Mouse (Mus musculus) kidney, embryonic 16.5 days (tissue): ENCODE measurements around the gene Rft1. TPM values are rescaled to one million over a fixed set of nuclear protein-coding genes. Genes with fewer than 3 reads are reported as not detected.

Experiments used
- ATAC-seq: fragments of 200-750 bp; cut with Nextera tagmentation; 2 replicates; pipeline ENCODE4 v1.8.0; 2017; ENCODE audit warnings: moderate TSS enrichment; ENCODE audit not compliant: low FRiP score, low TSS enrichment
- H3K27ac ChIP-seq: fragments of 300-500 bp; sonication (generic); 2 replicates; pipeline ENCODE4 v1.5.1; 2014; ENCODE audit warnings: low read length
- H3K27me3 ChIP-seq: fragments of 300-500 bp; sonication (generic); 2 replicates; pipeline ENCODE4 v1.6.1; 2014; ENCODE audit warnings: low read length, control low read depth, mixed read lengths; ENCODE audit not compliant: insufficient read depth
- H3K36me3 ChIP-seq: fragments of 300-500 bp; sonication (generic); 2 replicates; pipeline ENCODE4 v1.6.1; 2014; ENCODE audit warnings: low read length, control low read depth, mixed read lengths; ENCODE audit not compliant: insufficient read depth
- H3K4me1 ChIP-seq: fragments of 300-500 bp; sonication (generic); 2 replicates; pipeline ENCODE4 v1.6.1; 2014; ENCODE audit warnings: low read length, control low read depth, mixed read lengths; ENCODE audit not compliant: insufficient read depth
- H3K4me2 ChIP-seq: fragments of 300-500 bp; sonication (generic); replicated peaks from 2 replicates; pipeline ENCODE4 v1.6.1; 2014; ENCODE audit warnings: low read depth, low read length
- H3K4me3 ChIP-seq: fragments of 300-500 bp; sonication (generic); 2 replicates; pipeline ENCODE4 v1.5.1; 2014; ENCODE audit warnings: mild to moderate bottlenecking, low read length
- H3K9ac ChIP-seq: fragments of 300-500 bp; sonication (generic); replicated peaks from 2 replicates; pipeline ENCODE4 v1.6.1; 2014; ENCODE audit warnings: low read length
- H3K9me3 ChIP-seq: fragments of 300-500 bp; sonication (generic); 2 replicates; pipeline ENCODE4 v1.6.1; 2016; ENCODE audit warnings: low read length, control low read depth
- WGBS: fragments of 180-500 bp; shearing (Covaris S2); extraction: QIAGEN DNeasy Blood & Tissue Kit; methylation state at CpG from one replicate; pipeline ENCODE4 v1.1.7; 2014; 5-methylcytosine and 5-hydroxymethylcytosine counted together
- polyA plus RNA-seq: library from polyadenylated mRNA; unstranded; fragments of >200 nt; fragmentation: Nextera tagmentation; extraction: Ambion mirVana; gene quantifications from 2 replicates; pipeline ENCODE4 v1.2.1, GENCODE M21; 2015

The Rft1 gene
- polyA plus RNA-seq, 1 experiment from 2014 or later, result 19.6 TPM

DNA sequence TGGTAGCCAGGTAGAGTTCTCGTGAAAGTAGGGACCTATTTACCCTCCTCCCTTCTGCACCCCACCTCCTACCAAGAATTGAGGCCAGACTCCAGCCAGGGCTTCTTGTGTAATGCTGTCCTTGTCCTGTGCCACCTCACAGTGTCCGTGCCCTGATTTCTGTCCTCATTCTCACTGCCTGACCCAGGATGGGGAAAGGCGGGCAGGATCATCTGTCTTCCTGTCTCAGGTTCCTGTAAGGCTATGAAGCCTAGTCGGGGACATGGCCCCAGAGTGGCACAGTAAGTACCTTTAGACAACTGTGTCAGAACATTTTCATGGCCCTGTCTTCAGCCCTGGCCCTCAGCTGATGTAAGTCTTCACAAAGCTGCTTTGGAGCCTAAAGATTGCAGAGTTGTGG lies 15.5 kb upstream of the Rft1 start:
- ATAC-seq, result no peak
- 71% methylated on average over 4 of the region's 4 CpGs for WGBS

GRCm38 (mm10) chr14:30641748-30642147 lies 12.4 kb upstream of the Rft1 start:
- Histone ChIP-seq H3K4me1 (peaks cover 5% of the 10 kb centered on the region; the same call in 1 of the 2 replicates), H3K9me3 (no peaks in the 10 kb centered on the region), H3K9ac (no peak overlapping the region), H3K36me3 (no peaks in the 10 kb centered on the region), H3K4me2 (no peak overlapping the region), H3K27me3 (no peaks in the 10 kb centered on the region), H3K4me3 (no peak overlapping the region), H3K27ac (no peak overlapping the region)
- no peak for ATAC-seq
- WGBS, result 69% methylated on average over 2 of the region's 2 CpGs

More for the DNA sequence above, 15.5 kb upstream of the Rft1 start:
- H3K27ac ChIP-seq, result no peak overlapping the region
- no peak overlapping the region for H3K4me3 ChIP-seq
- no peaks in the 10 kb centered on the region for H3K36me3 ChIP-seq
- H3K4me2 ChIP-seq, result no peak overlapping the region
- no peaks in the 10 kb centered on the region for H3K27me3 ChIP-seq
- 0 out of 2 replicates have a peak, but pooled peaks cover 7% of the 10 kb centered on the region for H3K4me1 ChIP-seq
- H3K9ac ChIP-seq, result no peak overlapping the region
- no peaks in the 10 kb centered on the region for H3K9me3 ChIP-seq

DNA sequence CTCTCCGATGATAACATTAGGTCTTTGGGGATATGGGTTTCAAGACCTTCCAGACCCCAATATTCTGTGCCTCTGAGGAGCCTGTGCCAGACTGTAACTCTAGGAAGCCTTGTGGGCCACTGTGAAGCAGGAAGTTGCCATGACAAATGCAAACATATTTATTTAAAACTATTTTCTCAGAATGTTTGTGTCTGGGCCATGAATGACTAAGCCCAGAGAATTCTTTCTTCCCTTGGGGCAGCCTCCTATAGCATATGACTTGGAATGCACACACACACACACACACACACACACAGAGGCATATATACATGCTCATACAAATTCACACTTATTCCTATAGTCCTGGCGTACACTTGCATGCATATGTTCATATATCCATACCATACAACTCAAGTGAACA lies 10.1 kb upstream of the Rft1 start:
- no peak for ATAC-seq
- H3K27me3 ChIP-seq, result no peaks in the 10 kb centered on the region
- no peak overlapping the region for H3K4me3 ChIP-seq
- H3K4me2 ChIP-seq, result no peak overlapping the region
- no peak overlapping the region for H3K9ac ChIP-seq
- H3K27ac ChIP-seq, result no peak overlapping the region
- WGBS, result 92% methylated on average over 2 of the region's 2 CpGs
- H3K36me3 ChIP-seq, result no peaks in the 10 kb centered on the region
- H3K9me3 ChIP-seq, result no peaks in the 10 kb centered on the region
- H3K4me1 ChIP-seq, result peaks cover 7% of the 10 kb centered on the region; the same call in 1 of the 2 replicates

GRCm38 (mm10) chr14:30645066-30645465 lies 9.1 kb upstream of the Rft1 start:
- H3K36me3 ChIP-seq, result no peaks in the 10 kb centered on the region
- no peak overlapping the region for H3K27ac ChIP-seq
- 51% methylated on average over 8 of the region's 8 CpGs for WGBS

DNA sequence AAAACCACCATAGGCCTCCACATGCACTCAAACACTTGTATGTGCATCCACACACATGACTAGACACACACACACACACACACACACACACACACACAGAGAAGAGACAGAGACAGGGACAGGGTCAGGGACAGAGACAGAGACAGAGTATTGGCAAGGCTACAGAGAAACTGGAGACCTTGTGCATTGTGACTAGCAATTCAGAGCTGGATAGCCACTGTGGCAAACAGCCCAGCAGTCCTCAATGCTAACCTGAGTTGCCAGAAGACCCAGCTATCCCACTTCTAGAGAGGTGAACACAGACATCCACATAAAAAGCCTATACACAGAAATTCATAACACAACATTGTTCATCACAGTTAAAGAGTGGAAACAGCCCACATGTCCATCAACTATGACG lies 7.7 kb upstream of the Rft1 start:
- 82% methylated on average over 1 of the region's 1 CpGs for WGBS
- no peak for ATAC-seq
- Histone ChIP-seq H3K27me3 (no peaks in the 10 kb centered on the region), H3K4me3 (no peak overlapping the region), H3K9me3 (no peaks in the 10 kb centered on the region), H3K27ac (no peak overlapping the region), H3K36me3 (no peaks in the 10 kb centered on the region), H3K9ac (no peak overlapping the region), H3K4me1 (peaks cover 11% of the 10 kb centered on the region; the same call in 1 of the 2 replicates), H3K4me2 (no peak overlapping the region)

More at GRCm38 (mm10) chr14:30645066-30645465, 9.1 kb upstream of the Rft1 start:
- no peaks in the 10 kb centered on the region for H3K9me3 ChIP-seq
- H3K4me3 ChIP-seq, result no peak overlapping the region
- H3K4me1 ChIP-seq, result peaks cover 7% of the 10 kb centered on the region; the same call in 1 of the 2 replicates
- H3K27me3 ChIP-seq, result no peaks in the 10 kb centered on the region
- H3K4me2 ChIP-seq, result no peak overlapping the region
- ATAC-seq, result no peak
- H3K9ac ChIP-seq, result no peak overlapping the region

- 55% methylated on average over 3 of the region's 3 CpGs for WGBS
- H3K4me1 ChIP-seq, result peaks cover 11% of the 10 kb centered on the region; the same call in 1 of the 2 replicates
- no peak for ATAC-seq
- no peak overlapping the region for H3K9ac ChIP-seq
- H3K36me3 ChIP-seq, result no peaks in the 10 kb centered on the region
- no peak overlapping the region for H3K27ac ChIP-seq
- H3K27me3 ChIP-seq, result no peaks in the 10 kb centered on the region
- no peaks in the 10 kb centered on the region for H3K9me3 ChIP-seq
- no peak overlapping the region for H3K4me2 ChIP-seq
- no peak overlapping the region for H3K4me3 ChIP-seq
Measured at GRCm38 (mm10) chr14:30648478-30648877, 5.7 kb upstream of the Rft1 start.

DNA sequence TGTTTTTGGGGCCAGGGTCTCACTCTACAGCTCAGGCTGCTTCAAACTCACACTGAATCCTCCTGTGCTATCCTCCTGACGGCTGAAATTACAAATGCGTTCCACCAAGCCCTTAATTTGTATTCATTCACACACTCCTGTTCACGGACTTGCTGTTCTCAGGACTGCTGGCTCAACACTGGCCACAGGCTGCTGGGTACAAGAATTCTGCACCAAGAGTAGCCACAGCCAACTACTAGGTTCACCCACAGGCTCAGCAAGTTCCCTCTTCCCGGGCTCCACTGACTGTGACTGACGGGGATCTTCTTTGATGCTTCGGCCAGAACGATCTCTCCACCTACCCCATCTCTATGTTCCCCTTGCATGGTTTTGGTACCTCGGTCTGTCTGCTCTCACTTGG lies 4.4 kb upstream of the Rft1 start:
- 68% methylated on average over 8 of the region's 8 CpGs for WGBS
- H3K4me2 ChIP-seq, result no peak overlapping the region
- no peak for ATAC-seq
- H3K36me3 ChIP-seq, result no peaks in the 10 kb centered on the region
- no peak overlapping the region for H3K9ac ChIP-seq
- H3K4me3 ChIP-seq, result no peak overlapping the region
- no peaks in the 10 kb centered on the region for H3K27me3 ChIP-seq
- H3K27ac ChIP-seq, result no peak overlapping the region
- H3K9me3 ChIP-seq, result no peaks in the 10 kb centered on the region
- peaks cover 14% of the 10 kb centered on the region for H3K4me1 ChIP-seq

DNA sequence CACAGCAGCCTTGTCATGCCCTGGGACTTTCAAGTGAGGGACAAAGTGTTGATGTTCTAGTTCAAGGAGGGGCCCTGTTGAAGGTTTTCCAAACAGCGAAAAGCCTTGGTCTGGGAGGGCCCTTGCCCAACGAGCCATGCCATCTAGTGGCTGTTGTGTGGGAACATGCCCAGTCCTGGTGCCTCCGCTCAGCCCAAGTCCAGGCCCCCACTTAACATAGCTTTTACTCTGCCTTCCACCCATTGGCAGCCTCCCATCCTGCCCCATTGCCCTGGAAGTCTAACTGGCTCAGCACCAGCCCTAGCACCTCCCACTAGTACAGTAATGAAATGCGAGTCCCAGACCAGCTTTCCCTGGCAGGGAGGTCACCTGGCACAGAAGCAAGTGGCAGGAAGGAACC lies 3.2 kb upstream of the Rft1 start:
- Histone ChIP-seq H3K4me1 (peaks cover 17% of the 10 kb centered on the region), H3K9ac (no peak overlapping the region; the same call in 1 of the 2 replicates), H3K27me3 (no peaks in the 10 kb centered on the region), H3K4me2 (no peak overlapping the region), H3K27ac (peak overlapping the region; percentile 26; the same call in 1 of the 2 replicates), H3K4me3 (no peak overlapping the region), H3K9me3 (no peaks in the 10 kb centered on the region), H3K36me3 (no peaks in the 10 kb centered on the region)
- 9% methylated on average over 4 of the region's 4 CpGs for WGBS
- peak; percentile 95 for ATAC-seq

- ATAC-seq, result no peak
- H3K4me1 ChIP-seq, result peaks cover 13% of the 10 kb centered on the region
- peak overlapping the region; percentile 99 for H3K9ac ChIP-seq
- 0 out of 2 replicates have a peak, but pooled peaks cover 4% of the 10 kb centered on the region for H3K36me3 ChIP-seq
- peak overlapping the region; percentile 77 for H3K4me2 ChIP-seq
- H3K4me3 ChIP-seq, result peak overlapping the region; percentile 94
- WGBS, result 37% methylated on average over 4 of the region's 4 CpGs
- peak overlapping the region; percentile 85; the same call in 1 of the 2 replicates for H3K27ac ChIP-seq
- no peaks in the 10 kb centered on the region for H3K9me3 ChIP-seq
- H3K27me3 ChIP-seq, result no peaks in the 10 kb centered on the region
Measured at GRCm38 (mm10) chr14:30654691-30655228, 600 bp downstream of the Rft1 start.

- ATAC-seq, result no peak
- no peak overlapping the region for H3K9ac ChIP-seq
- no peak overlapping the region for H3K4me3 ChIP-seq
- H3K27me3 ChIP-seq, result no peaks in the 10 kb centered on the region
- H3K27ac ChIP-seq, result no peak overlapping the region
- H3K36me3 ChIP-seq, result 0 out of 2 replicates have a peak, but pooled peaks cover 4% of the 10 kb centered on the region
- WGBS, result 83% methylated on average over 1 of the region's 1 CpGs
- no peak overlapping the region for H3K4me2 ChIP-seq
- H3K9me3 ChIP-seq, result no peaks in the 10 kb centered on the region
- peaks cover 12% of the 10 kb centered on the region for H3K4me1 ChIP-seq
Measured at GRCm38 (mm10) chr14:30655531-30655930, 1.4 kb downstream of the Rft1 start.
